Mouse (Mus musculus) intestine, embryonic 15.5 days (tissue): ENCODE data around the gene Bcl7a. TPM values are rescaled to one million over a fixed set of nuclear protein-coding genes. Genes with fewer than 3 reads are reported as not detected.

Experiments used
- ATAC-seq: fragments of 200-750 bp; cut with Nextera tagmentation; 2 replicates; pipeline ENCODE4 v1.8.0; 2017; ENCODE audit warnings: moderate TSS enrichment, moderate library complexity
- H3K27ac ChIP-seq: fragments of 300-500 bp; sonication (generic); 2 replicates; pipeline ENCODE4 v1.5.1; 2015; ENCODE audit warnings: mild to moderate bottlenecking, inconsistent platforms
- H3K27me3 ChIP-seq: fragments of 300-500 bp; sonication (generic); replicated peaks from 2 replicates; pipeline ENCODE4 v1.6.1; 2015; ENCODE audit warnings: inconsistent platforms
- H3K36me3 ChIP-seq: fragments of 300-500 bp; sonication (generic); 2 replicates; pipeline ENCODE4 v1.6.1; 2015; ENCODE audit warnings: inconsistent platforms
- H3K4me1 ChIP-seq: fragments of 300-500 bp; sonication (generic); replicated peaks from 2 replicates; pipeline ENCODE4 v1.6.1; 2015; ENCODE audit warnings: inconsistent platforms
- H3K4me2 ChIP-seq: fragments of 300-500 bp; sonication (generic); replicated peaks from 2 replicates; pipeline ENCODE4 v1.6.1; 2015; ENCODE audit warnings: mild to moderate bottlenecking, inconsistent platforms
- H3K4me3 ChIP-seq: fragments of 300-500 bp; sonication (generic); replicated peaks from 2 replicates; pipeline ENCODE4 v1.5.1; 2015; ENCODE audit warnings: inconsistent platforms
- H3K9ac ChIP-seq: fragments of 300-500 bp; sonication (generic); 2 replicates; pipeline ENCODE4 v1.6.1; 2015; ENCODE audit warnings: inconsistent platforms
- H3K9me3 ChIP-seq: fragments of 300-500 bp; sonication (generic); 2 replicates; pipeline ENCODE4 v1.6.1; 2016; ENCODE audit warnings: inconsistent platforms
- WGBS: fragments of 180-500 bp; shearing (Covaris S2); methylation state at CpG from one replicate; pipeline ENCODE4 v1.1.7; 2015; 5-methylcytosine and 5-hydroxymethylcytosine counted together
- polyA plus RNA-seq: library from polyadenylated mRNA; unstranded; fragments of >200 nt; fragmentation: Nextera tagmentation; extraction: Ambion mirVana; gene quantifications from 2 replicates; pipeline ENCODE4 v1.2.1, GENCODE M21; 2015

The Bcl7a gene
- polyA plus RNA-seq, 1 experiment from 2014 or later, result 16.4 TPM

GRCm38 (mm10) chr5:123412193-123412592 is 68.6 kb downstream of the Bcl7a start:
- WGBS, result 25% methylated on average over 4 of the region's 4 CpGs
- peak; percentile 51 for ATAC-seq
- Histone ChIP-seq H3K27me3 (no peaks in the 10 kb centered on the region), H3K4me3 (no peak overlapping the region), H3K9ac (no peak overlapping the region), H3K27ac (no peak overlapping the region), H3K9me3 (no peaks in the 10 kb centered on the region), H3K4me1 (peaks cover 13% of the 10 kb centered on the region), H3K36me3 (no peaks in the 10 kb centered on the region), H3K4me2 (no peak overlapping the region)

GRCm38 (mm10) chr5:123413866-123414363 is 70.3 kb downstream of the Bcl7a start:
- Histone ChIP-seq H3K4me3 (no peak overlapping the region), H3K4me2 (no peak overlapping the region), H3K27ac (no peak overlapping the region), H3K4me1 (peaks cover 11% of the 10 kb centered on the region), H3K36me3 (no peaks in the 10 kb centered on the region), H3K9me3 (no peaks in the 10 kb centered on the region), H3K27me3 (no peaks in the 10 kb centered on the region), H3K9ac (no peak overlapping the region)
- WGBS, result 74% methylated on average over 2 of the region's 2 CpGs
- ATAC-seq, result no peak

- 65% methylated on average over 3 of the region's 3 CpGs for WGBS
- Histone ChIP-seq H3K9me3 (no peaks in the 10 kb centered on the region), H3K4me3 (no peak overlapping the region), H3K4me2 (no peak overlapping the region), H3K4me1 (peaks cover 16% of the 10 kb centered on the region), H3K27me3 (no peaks in the 10 kb centered on the region), H3K9ac (no peak overlapping the region), H3K36me3 (no peaks in the 10 kb centered on the region), H3K27ac (no peak overlapping the region)
- ATAC-seq, result peak; percentile 83
Observed at GRCm38 (mm10) chr5:123416149-123416548, 72.5 kb downstream of the Bcl7a start.

GRCm38 (mm10) chr5:123416566-123417518 is 73.2 kb downstream of the Bcl7a start:
- WGBS, result 65% methylated on average over 8 of the region's 8 CpGs

GRCm38 (mm10) chr5:123423885-123424284 is 80.3 kb downstream of the Bcl7a start:
- 61% methylated on average over 2 of the region's 2 CpGs for WGBS
- Histone ChIP-seq H3K9me3 (no peaks in the 10 kb centered on the region), H3K27ac (no peak overlapping the region), H3K4me2 (no peak overlapping the region), H3K4me1 (0 out of 2 replicates have a peak, but pooled peaks cover 5% of the 10 kb centered on the region), H3K9ac (no peak overlapping the region), H3K4me3 (no peak overlapping the region), H3K36me3 (no peaks in the 10 kb centered on the region), H3K27me3 (no peaks in the 10 kb centered on the region)
- no peak for ATAC-seq

More at GRCm38 (mm10) chr5:123416566-123417518, 73.2 kb downstream of the Bcl7a start:
- H3K4me1 ChIP-seq, result peaks cover 16% of the 10 kb centered on the region
- 0 out of 2 replicates have a peak overlapping the region, but pooled peaks have one; percentile 17 for H3K27ac ChIP-seq
- H3K9me3 ChIP-seq, result no peaks in the 10 kb centered on the region
- no peak overlapping the region for H3K4me2 ChIP-seq
- ATAC-seq, result 0 out of 2 replicates have a peak, but pooled peaks have one; percentile 19
- no peak overlapping the region for H3K4me3 ChIP-seq
- H3K36me3 ChIP-seq, result no peaks in the 10 kb centered on the region
- H3K27me3 ChIP-seq, result no peaks in the 10 kb centered on the region
- H3K9ac ChIP-seq, result no peak overlapping the region

Other genes starting within 250 kb of the Bcl7a start
- gene Rhof, start 211.1 kb upstream of the Bcl7a start, polyA plus RNA-seq, result 1.7 and 2.3 TPM in 2 replicates
- 7.6 and 8.4 TPM in 2 replicates for gene Setd1b, start 201.6 kb upstream of the Bcl7a start, polyA plus RNA-seq
- 68.5 and 69.1 TPM in 2 replicates for gene Psmd9, start 174.4 kb upstream of the Bcl7a start, polyA plus RNA-seq
- 4.7 and 6.8 TPM in 2 replicates for gene Hpd, start 161.1 kb upstream of the Bcl7a start, polyA plus RNA-seq
- gene Wdr66, start 91.7 kb upstream of the Bcl7a start, polyA plus RNA-seq, result 0.74 and 0.79 TPM in 2 replicates
- gene Mlxip, start 51.0 kb downstream of the Bcl7a start, polyA plus RNA-seq, result 19.2 and 22.4 TPM in 2 replicates
- gene Lrrc43, start 145.5 kb downstream of the Bcl7a start, polyA plus RNA-seq, result not detected in 2 replicates
- not detected in 2 replicates for gene Il31, start 145.7 kb downstream of the Bcl7a start, polyA plus RNA-seq
- gene B3gnt4, start 166.6 kb downstream of the Bcl7a start, polyA plus RNA-seq, result 0.38 and 0.40 TPM in 2 replicates
- 98.0 and 99.7 TPM in 2 replicates for gene Diablo, start 180.3 kb downstream of the Bcl7a start, polyA plus RNA-seq
- 10.6 and 11.2 TPM in 2 replicates for gene Gm49027, start 181.7 kb downstream of the Bcl7a start, polyA plus RNA-seq
- 24.4 and 28.9 TPM in 2 replicates for gene Vps33a, start 229.2 kb downstream of the Bcl7a start, polyA plus RNA-seq